ENCODE assay signal across 8 mouse cellular contexts in the genomic region with DNA sequence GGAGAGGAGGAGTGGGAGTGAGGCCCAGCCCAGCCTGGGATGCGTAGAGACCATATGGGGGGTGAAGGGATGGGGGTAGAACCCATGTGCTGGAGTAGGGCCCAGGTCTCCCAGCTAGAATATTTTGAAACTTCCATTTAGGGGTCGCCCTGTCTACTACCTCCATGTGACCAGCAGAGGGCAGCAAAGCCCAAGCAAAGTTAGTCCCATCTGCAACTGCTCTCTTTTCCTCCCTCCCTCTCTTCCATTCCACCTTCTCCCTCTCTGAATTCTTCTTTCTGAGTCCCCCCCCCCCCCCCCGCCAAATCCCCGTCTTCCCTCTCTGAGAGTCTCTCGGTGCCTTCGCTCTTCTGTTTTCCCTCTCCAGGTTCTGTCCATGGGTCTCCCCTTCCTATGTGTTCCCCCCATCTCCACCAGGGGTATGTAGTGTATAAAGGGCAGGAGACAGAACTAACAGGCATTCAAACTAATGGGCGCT. TPM values are rescaled to one million over a fixed set of nuclear protein-coding genes. Genes with fewer than 3 reads are reported as not detected.
A peak's percentile ranks its signal among the peaks of the same experiment; 100 is the strongest.
DNase-seq lines count a peak whose midpoint lies in the region; ATAC-seq and TF ChIP-seq lines count a peak whose summit lies in the region.

No protein-coding gene starts in this region.

- peak; percentile 42 to 80 for DNase-seq in heart, adult 18-20 months
- DNase-seq in heart, postnatal 25 days (ENCODE audit: low spot score): no peak
- no peak for DNase-seq in Patski (ENCODE audit: low read depth, low spot score)
- peak; percentile 87 for DNase-seq in embryo, embryonic 10 days (ENCODE audit: low spot score)
- DNase-seq in kidney, postnatal 0 days (ENCODE audit: low spot score): peak; percentile 83
- DNase-seq in lung, postnatal 36 days: peak; percentile 77
- DNase-seq in right cerebral cortex, postnatal 14 days: peak; percentile 79

- H3K9ac ChIP-seq in heart, embryonic 13.5 days: no peak overlapping the region
- H3K9ac ChIP-seq in kidney, postnatal 0 days (ENCODE audit: low read depth, low read length): no peak overlapping the region

- in situ Hi-C loops in Patski (cut with MboI; ENCODE audit: low pct_unique_long_range_greater_than_20kb): loop anchor here (5.0 kb wide), 1 partner anchor 306 kb away; no protein-coding TSS in a partner anchor

- POLR2A ChIA-PET in Patski (lab: Charles Lee): interaction anchor here (0.6 to 1.5 kb wide), 2 partner anchors 14 to 613 kb away, joined by 3 read pairs; no protein-coding TSS in a partner anchor

- no peak overlapping the region for H3K27ac ChIP-seq in heart, embryonic 13.5 days (replicated peaks)
- H3K27ac ChIP-seq in kidney, postnatal 0 days: no peak overlapping the region

- ATAC-seq in Patski: peak; percentile 65
- no peak; the same call in 1 of the 2 replicates for ATAC-seq in heart, embryonic 13.5 days (ENCODE audit: extremely low read depth, insufficient number of reproducible peaks, low FRiP score, low TSS enrichment)
- ATAC-seq in kidney, postnatal 0 days (replicated peaks; ENCODE audit: low FRiP score, low read depth): no peak; the same call in 1 of the 2 replicates

- peak overlapping the region; percentile 47 for H3K4me2 ChIP-seq in heart, embryonic 13.5 days
- no peak overlapping the region for H3K4me2 ChIP-seq in kidney, postnatal 0 days (ENCODE audit: low read length)

- intact Hi-C loops in heart, postnatal 25 days (cut with DNase I): loop anchor here (1.0 to 5.0 kb wide), 2 partner anchors 138 to 306 kb away; no protein-coding TSS in a partner anchor

- H3K9me3 ChIP-seq in heart, embryonic 13.5 days: no peaks in the 10 kb centered on the region
- H3K9me3 ChIP-seq in kidney, postnatal 0 days (replicated peaks; ENCODE audit: low read length): no peaks in the 10 kb centered on the region

- 7% methylated on average over 5 of the region's 7 CpGs for WGBS in heart, embryonic 13.5 days
- WGBS in kidney, postnatal 0 days: 6% methylated on average over 7 of the region's 7 CpGs

- no peak overlapping the region for H3K4me3 ChIP-seq in heart, embryonic 13.5 days
- H3K4me3 ChIP-seq in kidney, postnatal 0 days (replicated peaks; ENCODE audit: low read depth, low read length): no peak overlapping the region

- H3K36me3 ChIP-seq in heart, embryonic 13.5 days: no peaks in the 10 kb centered on the region
- H3K36me3 ChIP-seq in kidney, postnatal 0 days (ENCODE audit: insufficient read depth, low read length): no peaks in the 10 kb centered on the region

- TF ChIP-seq CTCF in Patski (IDR thresholded peaks at IDR 0.05): peak; percentile 68
- TF ChIP-seq CTCF in kidney, postnatal 0 days (IDR thresholded peaks at IDR 0.05; ENCODE audit: low read depth): peak; percentile 83

- no peaks in the 10 kb centered on the region for H3K27me3 ChIP-seq in Patski
- peaks cover 35% of the 10 kb centered on the region for H3K27me3 ChIP-seq in heart, embryonic 13.5 days (replicated peaks)
- H3K27me3 ChIP-seq in kidney, postnatal 0 days (ENCODE audit: insufficient read depth, low read length): no peaks in the 10 kb centered on the region

- CTCF ChIA-PET in Patski (lab: Charles Lee): interaction anchor here (0.8 to 8.8 kb wide), 28 partner anchors 8 to 315 kb away, joined by 3 to 178 read pairs (median 5); partner anchors contain the start of gene Htatip2

- H3K4me1 ChIP-seq in heart, embryonic 13.5 days: no peaks in the 10 kb centered on the region
- H3K4me1 ChIP-seq in kidney, postnatal 0 days (replicated peaks; ENCODE audit: insufficient read depth, low read length): no peaks in the 10 kb centered on the region

RNA-seq across cellular contexts. Expression of gene Dbx1, which starts 20.4 kb away (rescaled TPM):
- total RNA-seq in heart, adult 18-20 months (2021): not detected
- total RNA-seq in heart, postnatal 25 days (2021): not detected
- not detected for polyA plus RNA-seq in Patski (2021)
- not detected in 2 replicates for polyA plus RNA-seq in heart, embryonic 13.5 days (2015; fragmentation: Nextera tagmentation; extraction: Ambion mirVana)
- not detected in 2 replicates for polyA plus RNA-seq in kidney, postnatal 0 days (2015; fragmentation: Nextera tagmentation; extraction: Ambion mirVana)

Comparison
In these comparisons a context has a peak if more than half of its experiments do, and no peak if none do; other contexts are left out.
1. DNase-seq: peak in heart, adult 18-20 months (2 of 2), embryo, embryonic 10 days (single experiment), kidney, postnatal 0 days (single experiment), lung, postnatal 36 days (single experiment) and right cerebral cortex, postnatal 14 days (single experiment); none in heart, postnatal 25 days (single experiment) and Patski (single experiment).